Mouse (Mus musculus) embryo, embryonic 11 days (tissue): Measurements from ENCODE around the gene Cep112.

Experiments used
- DNase-seq: peaks from one replicate; pipeline ENCODE4 v3.0.0-alpha.2; 2015

The Cep112 gene

GRCm38 (mm10) chr11:108606836-108607235, 181.8 kb downstream of the Cep112 start:
- no peak for DNase-seq

GRCm38 (mm10) chr11:108620628-108621433, 195.8 kb downstream of the Cep112 start:
- DNase-seq: peak; percentile 29

GRCm38 (mm10) chr11:108621434-108621901, 196.5 kb downstream of the Cep112 start:
- no peak for DNase-seq

GRCm38 (mm10) chr11:108625546-108626232, 200.7 kb downstream of the Cep112 start:
- no peak for DNase-seq

GRCm38 (mm10) chr11:108637780-108638179, 212.8 kb downstream of the Cep112 start:
- no peak for DNase-seq

- no peak for DNase-seq
Measured at GRCm38 (mm10) chr11:108655574-108655973, 230.6 kb downstream of the Cep112 start.

- no peak for DNase-seq
Measured at GRCm38 (mm10) chr11:108682014-108682413, 257.0 kb downstream of the Cep112 start.

GRCm38 (mm10) chr11:108696563-108696962, 271.6 kb downstream of the Cep112 start:
- no peak for DNase-seq

- DNase-seq: no peak
Measured at GRCm38 (mm10) chr11:108752301-108752700, 327.3 kb downstream of the Cep112 start.

GRCm38 (mm10) chr11:108752765-108753164, 327.8 kb downstream of the Cep112 start:
- DNase-seq: no peak

- DNase-seq: no peak
Measured at GRCm38 (mm10) chr11:108753361-108754240, 328.6 kb downstream of the Cep112 start.

GRCm38 (mm10) chr11:108757211-108757610, 332.2 kb downstream of the Cep112 start:
- no peak for DNase-seq

GRCm38 (mm10) chr11:108757626-108758430, 332.8 kb downstream of the Cep112 start:
- no peak for DNase-seq

GRCm38 (mm10) chr11:108770064-108770463, 345.1 kb downstream of the Cep112 start:
- no peak for DNase-seq

GRCm38 (mm10) chr11:108774019-108774670, 349.2 kb downstream of the Cep112 start:
- no peak for DNase-seq

- no peak for DNase-seq
Measured at GRCm38 (mm10) chr11:108777158-108777557, 352.2 kb downstream of the Cep112 start.

- no peak for DNase-seq
Measured at GRCm38 (mm10) chr11:108780271-108781250, 355.6 kb downstream of the Cep112 start.

- DNase-seq: no peak
Measured at GRCm38 (mm10) chr11:108798398-108798797, 373.4 kb downstream of the Cep112 start.

- no peak for DNase-seq
Measured at GRCm38 (mm10) chr11:108799695-108800094, 374.7 kb downstream of the Cep112 start.

GRCm38 (mm10) chr11:108804030-108804429, 379.0 kb downstream of the Cep112 start:
- no peak for DNase-seq
